ENCODE assay signal across 27 mouse cellular contexts in genomic region chr17:31503337-31503736, GRCm38 (mm10).
"Had no signal": no experiment of that assay in that cellular context is flagged by ENCODE, and none has a peak within 500 bp of the region (broad histone marks: within the 10 kb centered on the region; RNA-seq: fewer than 3 reads in every experiment).

No protein-coding gene starts in this region.

- H3K27ac ChIP-seq: heart, adult 2 months; heart, embryonic 13.5 days; heart, embryonic 15.5 days; hindbrain, embryonic 10.5 days; hindbrain, embryonic 12.5 days; hindbrain, embryonic 14.5 days; intestine, embryonic 15.5 days; layer of hippocampus, adult 2 months; limb, embryonic 13.5 days; limb, embryonic 15.5 days; liver, embryonic 15.5 days had no signal

- H3K4me1 ChIP-seq: heart, embryonic 15.5 days; intestine, embryonic 15.5 days; limb, embryonic 13.5 days; limb, embryonic 15.5 days had no signal

- H3K27me3 ChIP-seq: heart, embryonic 13.5 days; heart, embryonic 15.5 days; hindbrain, embryonic 12.5 days; intestine, embryonic 15.5 days; limb, embryonic 13.5 days; limb, embryonic 15.5 days; liver, embryonic 15.5 days had no signal

- H3K9ac ChIP-seq: heart, embryonic 13.5 days; heart, embryonic 15.5 days; hindbrain, embryonic 12.5 days; hindbrain, embryonic 14.5 days; intestine, embryonic 15.5 days; limb, embryonic 13.5 days; limb, embryonic 15.5 days; liver, embryonic 15.5 days had no signal

- H3K9me3 ChIP-seq: heart, embryonic 13.5 days; heart, embryonic 15.5 days; hindbrain, embryonic 10.5 days; hindbrain, embryonic 12.5 days; intestine, embryonic 15.5 days; limb, embryonic 13.5 days; limb, embryonic 15.5 days; liver, embryonic 15.5 days had no signal

- H3K4me3 ChIP-seq: heart, adult 2 months; heart, embryonic 13.5 days; heart, embryonic 15.5 days; hindbrain, embryonic 10.5 days; hindbrain, embryonic 12.5 days; intestine, embryonic 15.5 days; layer of hippocampus, adult 2 months; limb, embryonic 13.5 days; limb, embryonic 15.5 days; liver, embryonic 15.5 days had no signal

- H3K4me2 ChIP-seq: heart, embryonic 11.5 days; heart, embryonic 13.5 days; heart, embryonic 15.5 days; hindbrain, embryonic 12.5 days; hindbrain, embryonic 14.5 days; intestine, embryonic 15.5 days; limb, embryonic 13.5 days; limb, embryonic 15.5 days had no signal

- ATAC-seq: hindbrain, embryonic 16.5 days; inflammation-experienced regulatory T-cells, adult 6 months; intestine, embryonic 15.5 days; intestine, postnatal 0 days had no signal

- DNase-seq: gastrocnemius, postnatal 14 days; gastrocnemius, postnatal 36 days; heart, adult 11 months; heart, adult 2 months; heart, postnatal 4 days; kidney, adult 18-20 months; kidney, adult 8-10 months; kidney, postnatal 10 days; kidney, postnatal 25 days; kidney, postnatal 4 days; layer of hippocampus, adult 9-11 months; layer of hippocampus, postnatal 36 days; left cerebral cortex, postnatal 4 days had no signal
